Mouse (Mus musculus): Measurements from ENCODE around the gene Tacr1.

Tacr1 gene

GRCm38 (mm10) chr6:82525107-82525867, 123.2 kb downstream of the Tacr1 start:
- no peak for DNase-seq (ENCODE audit: low read depth, low spot score)

- DNase-seq (ENCODE audit: low read depth, low spot score): no peak
Observed at GRCm38 (mm10) chr6:82528631-82529030, 126.5 kb downstream of the Tacr1 start.

- no peak for DNase-seq (ENCODE audit: low read depth, low spot score)
Observed at GRCm38 (mm10) chr6:82536641-82537040, 134.5 kb downstream of the Tacr1 start.

- no peak for DNase-seq (ENCODE audit: low read depth, low spot score)
Observed at GRCm38 (mm10) chr6:82549270-82549669, 147.1 kb downstream of the Tacr1 start.

GRCm38 (mm10) chr6:82575445-82575844, 173.3 kb downstream of the Tacr1 start:
- DNase-seq (ENCODE audit: low read depth, low spot score): peak; percentile 48

- no peak for DNase-seq (ENCODE audit: low read depth, low spot score)
Observed at GRCm38 (mm10) chr6:82585396-82585795, 183.3 kb downstream of the Tacr1 start.

- no peak for DNase-seq (ENCODE audit: low read depth, low spot score)
Observed at GRCm38 (mm10) chr6:82589387-82589786, 187.3 kb downstream of the Tacr1 start.

- DNase-seq (ENCODE audit: low read depth, low spot score): no peak
Observed at GRCm38 (mm10) chr6:82595461-82596090, 193.4 kb downstream of the Tacr1 start.

- DNase-seq (ENCODE audit: low read depth, low spot score): no peak
Observed at GRCm38 (mm10) chr6:82603228-82603627, 201.1 kb downstream of the Tacr1 start.

GRCm38 (mm10) chr6:82603665-82604064, 201.5 kb downstream of the Tacr1 start:
- DNase-seq (ENCODE audit: low read depth, low spot score): no peak

- no peak for DNase-seq (ENCODE audit: low read depth, low spot score)
Observed at GRCm38 (mm10) chr6:82604791-82605190, 202.7 kb downstream of the Tacr1 start.

GRCm38 (mm10) chr6:82608756-82609155, 206.6 kb downstream of the Tacr1 start:
- no peak for DNase-seq (ENCODE audit: low read depth, low spot score)

- no peak for DNase-seq (ENCODE audit: low read depth, low spot score)
Observed at GRCm38 (mm10) chr6:82609339-82609926, 207.3 kb downstream of the Tacr1 start.

Measured in c-Kit-negative CD71-positive TER-119-positive erythroid progenitor cells, embryonic 14.5 days (primary cell).